ENCODE assay signal across 28 mouse cellular contexts in genomic region chr2:79201677-79202076, GRCm38 (mm10). TPM values are rescaled to one million over a fixed set of nuclear protein-coding genes. Genes with fewer than 3 reads are reported as not detected.
A peak's percentile ranks its signal among the peaks of the same experiment; 100 is the strongest.
DNase-seq lines count a peak whose midpoint lies in the region; ATAC-seq and TF ChIP-seq lines count a peak whose summit lies in the region.
"Had no signal": no experiment of that assay in that cellular context is flagged by ENCODE, and none has a peak within 500 bp of the region (broad histone marks: within the 10 kb centered on the region; RNA-seq: fewer than 3 reads in every experiment).

No protein-coding gene starts in this region.

- H3K4me2 ChIP-seq in liver, embryonic 14.5 days (ENCODE audit: low read depth), result no peak overlapping the region
- H3K4me2 ChIP-seq: embryonic facial prominence, embryonic 13.5 days; heart, embryonic 13.5 days; hindbrain, embryonic 14.5 days; limb, embryonic 12.5 days; midbrain, embryonic 15.5 days; neural tube, embryonic 12.5 days had no signal

- intact Hi-C loops in heart, postnatal 14 days (cut with DNase I), result no loop called here

- peaks cover 0 to 2% of the 10 kb centered on the region in 2 experiments; a peak in 1 of 4 replicates for H3K4me1 ChIP-seq in MEL (ENCODE audit: control insufficient read depth in 1 of 2, insufficient read depth in 2 of 2, low read length in 2 of 2)
- H3K4me1 ChIP-seq in liver, embryonic 14.5 days (replicated peaks; ENCODE audit: control insufficient read depth in 2 of 2, insufficient read depth in 2 of 2, low read length in 1 of 2), result peaks cover 0 to 3% of the 10 kb centered on the region in 2 experiments; a peak in 2 of 4 replicates
- H3K4me1 ChIP-seq: midbrain, embryonic 15.5 days; neural tube, embryonic 12.5 days had no signal

- no peaks in the 10 kb centered on the region for H3K79me2 ChIP-seq in MEL (ENCODE audit: control insufficient read depth, insufficient read depth, low read length, poor library complexity)

- TF ChIP-seq EP300 in MEL (IDR thresholded peaks at IDR 0.05; ENCODE audit: low read depth in 1 of 2, low read length in 2 of 2), result no peak
- no peak for TF ChIP-seq EP300 in liver, embryonic 14.5 days (IDR thresholded peaks at IDR 0.05; ENCODE audit: low read depth)

- H3K9ac ChIP-seq in MEL (ENCODE audit: control insufficient read depth, low read depth, low read length, poor library complexity, severe bottlenecking), result no peak overlapping the region
- no peak overlapping the region for H3K9ac ChIP-seq in liver, embryonic 14.5 days (replicated peaks)
- H3K9ac ChIP-seq: embryonic facial prominence, embryonic 13.5 days; heart, embryonic 13.5 days; hindbrain, embryonic 14.5 days; limb, embryonic 12.5 days; midbrain, embryonic 15.5 days; neural tube, embryonic 12.5 days had no signal

- no peak for TF ChIP-seq RAD21 in MEL (IDR thresholded peaks at IDR 0.05; ENCODE audit: low read depth, low read length)

- no peaks in the 10 kb centered on the region for H3K27me3 ChIP-seq in MEL (ENCODE audit: control insufficient read depth in 1 of 2, insufficient read depth in 2 of 2, low read length in 2 of 2)
- no peaks in the 10 kb centered on the region for H3K27me3 ChIP-seq in liver, embryonic 14.5 days (ENCODE audit: control insufficient read depth, insufficient read depth, low read length)
- H3K27me3 ChIP-seq: embryonic facial prominence, embryonic 13.5 days; heart, embryonic 13.5 days; limb, embryonic 12.5 days; midbrain, embryonic 15.5 days; neural tube, embryonic 12.5 days had no signal

- no peaks in the 10 kb centered on the region for H3K9me3 ChIP-seq in MEL (replicated peaks; ENCODE audit: insufficient read depth, low read length)
- no peaks in the 10 kb centered on the region for H3K9me3 ChIP-seq in liver, embryonic 14.5 days (ENCODE audit: control insufficient read depth, low read length)
- H3K9me3 ChIP-seq: embryonic facial prominence, embryonic 13.5 days; heart, embryonic 13.5 days; limb, embryonic 12.5 days; midbrain, embryonic 15.5 days; neural tube, embryonic 12.5 days had no signal

- H3K4me3 ChIP-seq in MEL (ENCODE audit: control insufficient read depth in 1 of 2, insufficient read depth in 1 of 2, low read depth in 2 of 2, low read length in 2 of 2), result no peak overlapping the region
- H3K4me3 ChIP-seq in liver, embryonic 14.5 days (ENCODE audit: insufficient read depth in 1 of 2, low read depth in 2 of 2, low read length in 2 of 2), result no peak overlapping the region
- H3K4me3 ChIP-seq: embryonic facial prominence, embryonic 13.5 days; heart, adult 2 months; heart, embryonic 13.5 days; limb, embryonic 12.5 days; midbrain, embryonic 15.5 days; neural tube, embryonic 12.5 days had no signal

- TF ChIP-seq POLR2A in MEL (IDR thresholded peaks at IDR 0.05; ENCODE audit: control insufficient read depth in 1 of 2, insufficient read depth in 1 of 2, low read depth in 1 of 2, low read length in 2 of 2, poor library complexity in 1 of 2), result no peak

- peak; percentile 77; the same call in 1 of the 2 replicates for ATAC-seq in erythroid progenitor cell, adult 5-6 weeks (replicated peaks; ENCODE audit: low FRiP score, poor library complexity, severe bottlenecking)
- ATAC-seq in liver, embryonic 14.5 days (ENCODE audit: insufficient read depth), result peak; percentile 64
- 0 out of 2 replicates have a peak, but pooled peaks have one; percentile 26 for ATAC-seq in neutrophil, adult 5-6 weeks (ENCODE audit: extremely low read depth, insufficient number of reproducible peaks, low FRiP score, poor library complexity, severe bottlenecking)
- ATAC-seq: forebrain, embryonic 14.5 days; inflammation-experienced regulatory T-cells, adult 6 months; midbrain, embryonic 15.5 days had no signal

- DNase-seq in MEL (ENCODE audit: low read depth, low spot score), result peak; percentile 41
- peak; percentile 16 to 34 (median 20) for DNase-seq in liver, embryonic 14.5 days (ENCODE audit: low read depth in 3 of 3, low spot score in 3 of 3)
- no peak for DNase-seq in left cerebral cortex, adult 11 months (ENCODE audit: low spot score)
- DNase-seq in heart, postnatal 14 days, result no peak
- no peak for DNase-seq in gastrocnemius, postnatal 25 days
- DNase-seq: adrenal gland, adult 2 months; cerebellum, adult 2 months; cerebellum, postnatal 25 days; embryo, embryonic 11 days; gastrocnemius, postnatal 10 days; heart, adult 2 months; kidney, adult 18-20 months; kidney, postnatal 10 days; lung, adult 2 months; right cerebral cortex, adult 18-20 months; right cerebral cortex, postnatal 4 days; thymus, adult 18-20 months; thymus, postnatal 4 days had no signal

- no peak for TF ChIP-seq CTCF in MEL (IDR thresholded peaks at IDR 0.05 in 2 of 3, conservative IDR thresholded peaks at IDR 0.05 in 1 of 3; ENCODE audit: control insufficient read depth in 1 of 3, insufficient read depth in 1 of 3, low read depth in 2 of 3, low read length in 3 of 3, poor library complexity in 1 of 3, severe bottlenecking in 1 of 3)
- no peak for TF ChIP-seq CTCF in liver, embryonic 14.5 days (IDR thresholded peaks at IDR 0.05; ENCODE audit: low read depth)

- H3K36me3 ChIP-seq in MEL (ENCODE audit: control insufficient read depth in 1 of 2, insufficient read depth in 2 of 2, low read length in 2 of 2), result peaks cover 0 to 3% of the 10 kb centered on the region in 2 experiments; a peak in 1 of 4 replicates
- no peaks in the 10 kb centered on the region for H3K36me3 ChIP-seq in liver, embryonic 14.5 days (replicated peaks; ENCODE audit: control insufficient read depth, insufficient read depth, low read depth)
- H3K36me3 ChIP-seq: embryonic facial prominence, embryonic 13.5 days; heart, embryonic 13.5 days; limb, embryonic 12.5 days; midbrain, embryonic 15.5 days; neural tube, embryonic 12.5 days had no signal

- no peak overlapping the region for H3K27ac ChIP-seq in MEL (ENCODE audit: control insufficient read depth, low read depth, low read length)
- no peak overlapping the region for H3K27ac ChIP-seq in liver, embryonic 14.5 days
- H3K27ac ChIP-seq: embryonic facial prominence, embryonic 13.5 days; heart, adult 2 months; heart, embryonic 13.5 days; hindbrain, embryonic 14.5 days; limb, embryonic 12.5 days; midbrain, embryonic 15.5 days; neural tube, embryonic 12.5 days had no signal

- 43% methylated on average over 6 of the region's 6 CpGs for WGBS in liver, embryonic 14.5 days (ENCODE audit: insufficient replicate concordance)

TF ChIP-seq in MEL, 35 proteins besides CTCF, POLR2A, EP300 and RAD21:
- TF ChIP-seq ETS1 (IDR thresholded peaks at IDR 0.05; ENCODE audit: low read depth, low read length) (no peak), CHD1 (IDR thresholded peaks at IDR 0.05; ENCODE audit: low read depth, low read length) (no peak), MYC (IDR thresholded peaks at IDR 0.05; ENCODE audit: low read depth, low read length) (no peak)

RNA-seq across cellular contexts. Expression of gene Itga4, which starts 53.5 kb away (rescaled TPM):
- total RNA-seq in MEL (2012; rRNA removed), result 22.7 and 35.5 TPM in 2 replicates
- polyA plus RNA-seq in MEL (2012; ENCODE audit: insufficient read depth in 1 of 2, insufficient read length in 2 of 2, low read depth in 1 of 2, low replicate concordance in 2 of 2, missing spikeins in 1 of 2), result 10 to 100 TPM; 48.9 to 97.5 TPM
- total RNA-seq in erythroid progenitor cell, adult 5-6 weeks (2015; ENCODE audit: low replicate concordance), result 282 and 314 TPM in 2 replicates
- total RNA-seq in erythroid progenitor cell, adult 5-6 weeks (2017; ENCODE audit: low replicate concordance), result 314 and 331 TPM in 2 replicates
- 18.2 and 18.6 TPM in 2 replicates for polyA plus RNA-seq in liver, embryonic 14.5 days (2012; rRNA removed)
- polyA plus RNA-seq in liver, embryonic 14.5 days (2014; fragmentation: Nextera tagmentation; extraction: Ambion mirVana), result 27.0 and 27.6 TPM in 2 replicates
- total RNA-seq in neutrophil, adult 5-6 weeks (2017), result 352 and 378 TPM in 2 replicates
- 1 to 10 TPM; 3.2 to 4.2 TPM for total RNA-seq in heart, postnatal 14 days (2021)
- total RNA-seq in gastrocnemius, postnatal 25 days (2021), result 1 to 10 TPM; 3.7 to 5.1 TPM

Comparison
In these comparisons a context has a peak if more than half of its experiments do, and no peak if none do; other contexts are left out.
1. DNase-seq: peak in MEL (single experiment) and liver, embryonic 14.5 days (3 of 3); none in left cerebral cortex, adult 11 months (single experiment), heart, postnatal 14 days (0 of 2) and gastrocnemius, postnatal 25 days (single experiment).
2. ATAC-seq: peak in every context shown above with its lines; median percentile 77 in erythroid progenitor cell, adult 5-6 weeks; 64 in liver, embryonic 14.5 days; 26 in neutrophil, adult 5-6 weeks.